Mouse (Mus musculus) MEL (cell line): ENCODE measurements at regions not wholly inside any gene's neighbourhood (a gene's known extent, or its start where the extent isn't known, plus 50 kb on each side); places are given as distances from the start of the nearest gene placed in this dataset.

ENCODE experiments used
- DNase-seq: peaks from one replicate; pipeline ENCODE4 v3.0.0; 2011; ENCODE audit warnings: low read depth, low spot score
- H3K27ac ChIP-seq: 2 replicates; pipeline ENCODE4 v1.5.1; 2012; ENCODE audit warnings: low read depth, mild to moderate bottlenecking, control low read depth, low read length, moderate library complexity; ENCODE audit not compliant: control insufficient read depth
- H3K27me3 ChIP-seq, 2 experiments: fragments of 150-350 bp in 1 of 2; sonication (generic) in 1 of 2; 2 replicates each; pipeline ENCODE4 v1.6.1; 2012; ENCODE audit warnings: low read length in 2 of 2, mild to moderate bottlenecking in 2 of 2, improper control_type of control experiment in 1 of 2, moderate library complexity in 1 of 2; ENCODE audit not compliant: insufficient read depth in 2 of 2, control insufficient read depth in 1 of 2
- H3K36me3 ChIP-seq, 2 experiments: 2 replicates each; pipeline ENCODE4 v1.6.1; 2012 to 2014; ENCODE audit warnings: low read length in 2 of 2, improper control_type of control experiment in 1 of 2, inconsistent platforms in 1 of 2, mild to moderate bottlenecking in 1 of 2; ENCODE audit not compliant: insufficient read depth in 2 of 2, control insufficient read depth in 1 of 2
- H3K4me1 ChIP-seq, 2 experiments: fragments of 150-350 bp in 1 of 2; sonication (generic) in 1 of 2; 2 replicates each; pipeline ENCODE4 v1.6.1; 2012; ENCODE audit warnings: low read length in 2 of 2, improper control_type of control experiment in 1 of 2, mild to moderate bottlenecking in 1 of 2; ENCODE audit not compliant: insufficient read depth in 2 of 2, control insufficient read depth in 1 of 2
- H3K4me3 ChIP-seq, 2 experiments: fragments of 150-350 bp in 1 of 2; sonication (generic) in 1 of 2; 2 replicates each; pipeline ENCODE4 v1.5.1; 2012; ENCODE audit warnings: low read depth in 2 of 2, low read length in 2 of 2, mild to moderate bottlenecking in 2 of 2, moderate library complexity in 2 of 2, control low read depth in 1 of 2, improper control_type of control experiment in 1 of 2; ENCODE audit not compliant: control insufficient read depth in 1 of 2, insufficient read depth in 1 of 2
- H3K79me2 ChIP-seq: 2 replicates; pipeline ENCODE4 v1.6.1; 2012; ENCODE audit warnings: mild to moderate bottlenecking, low read length, moderate library complexity; ENCODE audit not compliant: control insufficient read depth, poor library complexity, insufficient read depth
- H3K9ac ChIP-seq: 2 replicates; pipeline ENCODE4 v1.6.1; 2012; ENCODE audit warnings: low read depth, mild to moderate bottlenecking, control low read depth, low read length, moderate library complexity; ENCODE audit not compliant: control insufficient read depth, poor library complexity, severe bottlenecking
- H3K9me3 ChIP-seq: fragments of 150-350 bp; sonication (generic); replicated peaks from 2 replicates; pipeline ENCODE4 v1.6.1; 2012; ENCODE audit warnings: mild to moderate bottlenecking, low read length, improper control_type of control experiment, moderate library complexity; ENCODE audit not compliant: insufficient read depth
- CHD2 ChIP-seq: IDR thresholded peaks from 2 replicates; pipeline ENCODE4 v1.6.1; 2011; ENCODE audit warnings: low read length, improper control_type of control experiment
- E2F4 ChIP-seq: IDR thresholded peaks from 2 replicates; pipeline ENCODE4 v1.6.1; 2011; ENCODE audit warnings: low read depth, low read length, improper control_type of control experiment, borderline replicate concordance
- EP300 ChIP-seq, 2 experiments: IDR thresholded peaks; 2 replicates each; pipeline ENCODE4 v1.6.1; 2011; ENCODE audit warnings: improper control_type of control experiment in 2 of 2, low read length in 2 of 2, low read depth in 1 of 2, mild to moderate bottlenecking in 1 of 2
- ETS1 ChIP-seq: IDR thresholded peaks from 2 replicates; pipeline ENCODE4 v1.6.1; 2012; ENCODE audit warnings: low read depth, mild to moderate bottlenecking, inconsistent platforms, low read length, improper control_type of control experiment, moderate library complexity
- GABPA ChIP-seq: IDR thresholded peaks from 2 replicates; pipeline ENCODE4 v1.6.1; 2012; ENCODE audit warnings: low read depth, mild to moderate bottlenecking, inconsistent platforms, low read length, improper control_type of control experiment, moderate library complexity
- HCFC1 ChIP-seq: IDR thresholded peaks from 2 replicates; pipeline ENCODE4 v1.6.1; 2012; ENCODE audit warnings: low read depth, mild to moderate bottlenecking, inconsistent platforms, low read length, improper control_type of control experiment, moderate library complexity
- KAT2A ChIP-seq: conservative IDR thresholded peaks from 2 replicates; pipeline ENCODE4 v1.6.1; 2012; ENCODE audit warnings: low read depth, low read length, improper control_type of control experiment, inconsistent platforms
- MAX ChIP-seq: IDR thresholded peaks from 2 replicates; pipeline ENCODE4 v1.6.1; 2011; ENCODE audit warnings: low read length, improper control_type of control experiment
- MAZ ChIP-seq: IDR thresholded peaks from 2 replicates; pipeline ENCODE4 v1.6.1; 2012; ENCODE audit warnings: low read depth, mild to moderate bottlenecking, inconsistent platforms, low read length, improper control_type of control experiment
- MEF2A ChIP-seq: IDR thresholded peaks from 2 replicates; pipeline ENCODE4 v1.6.1; 2014; ENCODE audit warnings: low read depth, mild to moderate bottlenecking, inconsistent platforms, low read length, improper control_type of control experiment; ENCODE audit not compliant: poor library complexity, insufficient replicate concordance, severe bottlenecking; ENCODE audit errors: extremely low read depth
- NELFE ChIP-seq: IDR thresholded peaks from 2 replicates; pipeline ENCODE4 v1.6.1; 2011; ENCODE audit warnings: low read depth, low read length, improper control_type of control experiment
- POLR2A ChIP-seq, 2 experiments: IDR thresholded peaks; 2 replicates each; pipeline ENCODE4 v1.6.1; 2011 to 2012; ENCODE audit warnings: low read length in 2 of 2, mild to moderate bottlenecking in 2 of 2, control low read depth in 1 of 2, improper control_type of control experiment in 1 of 2, low read depth in 1 of 2, moderate library complexity in 1 of 2; ENCODE audit not compliant: control insufficient read depth in 1 of 2, insufficient read depth in 1 of 2, poor library complexity in 1 of 2
- POLR2AphosphoS2 ChIP-seq: IDR thresholded peaks from 2 replicates; pipeline ENCODE4 v1.6.1; 2011; ENCODE audit warnings: low read length, improper control_type of control experiment
- SIN3A ChIP-seq: IDR thresholded peaks from 2 replicates; pipeline ENCODE4 v1.6.1; 2012; ENCODE audit warnings: low read length, improper control_type of control experiment, inconsistent platforms
- SMC3 ChIP-seq: IDR thresholded peaks from 2 replicates; pipeline ENCODE4 v1.6.1; 2011; ENCODE audit warnings: low read depth, low read length, improper control_type of control experiment
- TBP ChIP-seq: IDR thresholded peaks from 2 replicates; pipeline ENCODE4 v1.8.0; 2011; ENCODE audit warnings: low read depth, low read length, improper control_type of control experiment
- USF1 ChIP-seq: IDR thresholded peaks from 2 replicates; pipeline ENCODE4 v1.6.1; 2014; ENCODE audit warnings: low read depth, mild to moderate bottlenecking, inconsistent platforms, low read length, improper control_type of control experiment, moderate library complexity
- ZKSCAN1 ChIP-seq: IDR thresholded peaks from 2 replicates; pipeline ENCODE4 v1.6.1; 2012; ENCODE audit warnings: low read depth, mild to moderate bottlenecking, inconsistent platforms, low read length, improper control_type of control experiment, moderate library complexity
- ZMIZ1 ChIP-seq: IDR thresholded peaks from 2 replicates; pipeline ENCODE4 v1.6.1; 2012; ENCODE audit warnings: low read depth, mild to moderate bottlenecking, inconsistent platforms, low read length, improper control_type of control experiment, moderate library complexity

DNA sequence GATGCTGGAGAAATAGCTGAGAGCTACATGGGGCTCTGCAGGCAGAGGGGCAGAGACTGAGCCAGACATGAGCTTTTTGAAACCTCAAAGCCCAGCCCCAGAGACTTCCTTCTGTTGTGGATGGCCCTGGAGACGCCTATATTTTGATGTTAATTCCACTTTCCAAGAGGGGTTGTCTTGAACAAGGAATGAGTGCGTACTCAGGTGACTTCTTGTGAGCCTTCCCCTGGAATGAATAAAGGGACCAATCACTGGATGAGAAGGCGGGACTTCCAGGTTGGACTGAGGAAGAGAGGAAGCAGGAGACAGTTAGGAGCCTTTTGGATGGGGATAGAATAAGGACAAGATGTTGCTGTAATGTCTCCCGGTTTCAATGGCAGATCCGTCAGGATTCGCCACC lies 76.3 kb upstream of the Spred2 start:
- no peak overlapping the region for H3K9ac ChIP-seq
- TF ChIP-seq MAZ (no peak), USF1 (no peak), ZMIZ1 (no peak), TBP (no peak), HCFC1 (no peak), CHD2 (no peak), SIN3A (no peak), KAT2A (no peak), ZKSCAN1 (no peak), MAX (no peak), EP300 (IDR thresholded peaks at IDR 0.05; ENCODE audit: low read depth in 1 of 2, low read length in 2 of 2) (no peak), GABPA (no peak), MEF2A (no peak), SMC3 (no peak), POLR2AphosphoS2 (no peak), POLR2A (IDR thresholded peaks at IDR 0.05; ENCODE audit: control insufficient read depth in 1 of 2, insufficient read depth in 1 of 2, low read depth in 1 of 2, low read length in 2 of 2, poor library complexity in 1 of 2) (no peak)
- TF ChIP-seq, all 39 proteins: peak for 0
- Histone ChIP-seq H3K36me3 (no peaks in the 10 kb centered on the region), H3K9me3 (no peaks in the 10 kb centered on the region), H3K4me3 (no peak overlapping the region), H3K4me1 (no peaks in the 10 kb centered on the region), H3K79me2 (no peaks in the 10 kb centered on the region), H3K27ac (no peak overlapping the region), H3K27me3 (no peaks in the 10 kb centered on the region; a peak in 1 of 4 replicates)
- DNase-seq: no peak

DNA sequence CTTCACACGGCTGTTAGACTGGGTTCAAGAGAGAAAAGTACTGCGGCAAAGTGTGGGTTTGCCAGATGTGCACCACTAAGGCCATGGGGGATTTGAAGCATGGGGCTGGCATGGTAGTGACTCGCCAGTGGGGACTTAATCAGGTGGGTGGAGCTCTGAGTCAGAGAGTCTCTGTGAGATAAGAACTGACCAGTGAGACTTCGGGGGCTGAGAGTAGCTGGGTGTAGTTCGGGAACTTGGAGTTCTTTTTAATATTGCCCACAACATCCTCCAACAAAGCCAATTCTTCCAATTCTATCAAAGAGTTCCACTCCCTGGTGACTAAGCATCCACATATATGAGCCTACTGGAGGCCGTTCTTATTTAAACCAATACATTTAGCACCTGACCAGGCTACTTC lies 75.8 kb upstream of the Spred2 start:
- Histone ChIP-seq H3K4me1 (no peaks in the 10 kb centered on the region), H3K9me3 (no peaks in the 10 kb centered on the region), H3K27ac (no peak overlapping the region), H3K4me3 (no peak overlapping the region), H3K36me3 (no peaks in the 10 kb centered on the region), H3K9ac (no peak overlapping the region), H3K79me2 (no peaks in the 10 kb centered on the region), H3K27me3 (no peaks in the 10 kb centered on the region; a peak in 1 of 4 replicates)
- no peak for DNase-seq
- TF ChIP-seq NELFE: no peak
- TF ChIP-seq CHD2: no peak
- TF ChIP-seq POLR2A (IDR thresholded peaks at IDR 0.05; ENCODE audit: control insufficient read depth in 1 of 2, insufficient read depth in 1 of 2, low read depth in 1 of 2, low read length in 2 of 2, poor library complexity in 1 of 2): no peak
- no peak for TF ChIP-seq ETS1
- no peak for TF ChIP-seq E2F4
- TF ChIP-seq POLR2AphosphoS2: no peak
